Mouse (Mus musculus) adrenal gland, adult (tissue): ENCODE results near the gene Zhx3.
A peak's percentile ranks its signal among the peaks of the same experiment; 100 is the strongest.

ENCODE experiments used
- DNase-seq, 2 experiments: peaks; one replicate each; pipeline ENCODE4 v3.0.0; 2022 to 2023; ENCODE audit warnings: low spot score in 1 of 2; ENCODE audit not compliant: inconsistent age in 2 of 2

Zhx3 gene

GRCm38 (mm10) chr2:160764386-160764785 is 108.4 kb downstream of the Zhx3 start:
- no peak for DNase-seq

GRCm38 (mm10) chr2:160763816-160764215 is 109.0 kb downstream of the Zhx3 start:
- no peak for DNase-seq

- DNase-seq: peak; percentile 38 to 84
Observed at GRCm38 (mm10) chr2:160760433-160761184, 112.2 kb downstream of the Zhx3 start.

GRCm38 (mm10) chr2:160756583-160757203 is 116.1 kb downstream of the Zhx3 start:
- DNase-seq: no peak

GRCm38 (mm10) chr2:160747075-160747474 is 125.7 kb downstream of the Zhx3 start:
- no peak for DNase-seq

- DNase-seq: no peak
Observed at GRCm38 (mm10) chr2:160746637-160747036, 126.2 kb downstream of the Zhx3 start.

GRCm38 (mm10) chr2:160745497-160745896 is 127.3 kb downstream of the Zhx3 start:
- DNase-seq: no peak

- peak; percentile 81 to 92 for DNase-seq
Observed at GRCm38 (mm10) chr2:160744823-160745210, 128.0 kb downstream of the Zhx3 start.

- DNase-seq: peak; percentile 90 to 95
Observed at GRCm38 (mm10) chr2:160744040-160744822, 128.6 kb downstream of the Zhx3 start.

- DNase-seq: no peak
Observed at GRCm38 (mm10) chr2:160742161-160742609, 130.6 kb downstream of the Zhx3 start.

GRCm38 (mm10) chr2:160741580-160741979 is 131.2 kb downstream of the Zhx3 start:
- DNase-seq: peak in 1 of 2 experiments; percentile 51

GRCm38 (mm10) chr2:160740521-160741156 is 132.2 kb downstream of the Zhx3 start:
- DNase-seq: no peak

- DNase-seq: no peak
Observed at GRCm38 (mm10) chr2:160739647-160740356, 133.0 kb downstream of the Zhx3 start.

- DNase-seq: no peak
Observed at GRCm38 (mm10) chr2:160738354-160738753, 134.4 kb downstream of the Zhx3 start.

GRCm38 (mm10) chr2:160736466-160736865 is 136.3 kb downstream of the Zhx3 start:
- DNase-seq: no peak

- peak in 1 of 2 experiments; percentile 75 for DNase-seq
Observed at GRCm38 (mm10) chr2:160735706-160736310, 137.0 kb downstream of the Zhx3 start.

GRCm38 (mm10) chr2:160734331-160734730 is 138.5 kb downstream of the Zhx3 start:
- DNase-seq: no peak

- no peak for DNase-seq
Observed at GRCm38 (mm10) chr2:160733131-160733531, 139.7 kb downstream of the Zhx3 start.

- peak in 1 of 2 experiments; percentile 53 for DNase-seq
Observed at GRCm38 (mm10) chr2:160732420-160732995, 140.3 kb downstream of the Zhx3 start.

- peak; percentile 77 to 91 for DNase-seq
Observed at GRCm38 (mm10) chr2:160731839-160732261, 140.9 kb downstream of the Zhx3 start.
